Mouse (Mus musculus) ES-E14 (cell line): ENCODE measurements at regions not wholly inside any gene's neighbourhood (a gene's known extent, or its start where the extent isn't known, plus 50 kb on each side); places are given as distances from the start of the nearest gene placed in this dataset.

Experiments used
- HCFC1 ChIP-seq: IDR thresholded peaks from 2 replicates; pipeline ENCODE4 v1.6.1; 2012; ENCODE audit warnings: low read length, inconsistent platforms, borderline replicate concordance; ENCODE audit not compliant: insufficient read depth
- MAFK ChIP-seq: IDR thresholded peaks from 2 replicates; pipeline ENCODE4 v1.6.1; 2014; ENCODE audit warnings: mild to moderate bottlenecking, low read depth, low read length, inconsistent platforms; ENCODE audit not compliant: insufficient read depth

DNA sequence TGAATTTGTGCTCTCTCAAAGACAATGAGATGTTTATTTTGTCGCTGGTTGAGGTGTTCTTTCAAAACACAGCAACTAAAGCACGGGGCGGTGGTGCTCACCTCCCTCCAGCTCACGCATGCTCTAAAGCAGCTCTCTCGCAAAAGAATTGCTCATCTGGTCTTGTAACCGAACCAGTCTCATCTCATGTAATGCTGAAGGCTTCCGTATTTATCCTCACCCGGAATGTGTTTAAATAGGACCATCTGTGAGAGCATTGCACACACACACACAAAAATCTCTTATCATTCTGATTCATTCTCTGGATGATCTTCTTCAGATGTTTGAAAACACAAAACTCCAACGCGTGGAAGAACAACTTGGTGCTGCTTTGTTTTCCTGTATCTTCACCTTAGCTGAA is 138.4 kb downstream of the Irs2 start:
- TF ChIP-seq MAFK (no peak), HCFC1 (no peak)
